Mouse (Mus musculus) cortical plate, adult 2 months (tissue): ENCODE measurements at regions not wholly inside any gene's neighbourhood (a gene's known extent, or its start where the extent isn't known, plus 50 kb on each side); places are given as distances from the start of the nearest gene placed in this dataset.

Source experiments
- CTCF ChIP-seq: fragments of 200-500 bp; IDR thresholded peaks from 2 replicates; pipeline ENCODE4 v1.5.1; 2011; ENCODE audit warnings: mild to moderate bottlenecking, control low read depth, low read length; ENCODE audit not compliant: insufficient read depth; ENCODE audit errors: extremely low read depth
- POLR2A ChIP-seq: fragments of 200-500 bp; IDR thresholded peaks from 2 replicates; pipeline ENCODE4 v1.6.1; 2011; ENCODE audit warnings: mild to moderate bottlenecking, low read length, control low read depth; ENCODE audit not compliant: insufficient read depth; ENCODE audit errors: extremely low read depth

DNA sequence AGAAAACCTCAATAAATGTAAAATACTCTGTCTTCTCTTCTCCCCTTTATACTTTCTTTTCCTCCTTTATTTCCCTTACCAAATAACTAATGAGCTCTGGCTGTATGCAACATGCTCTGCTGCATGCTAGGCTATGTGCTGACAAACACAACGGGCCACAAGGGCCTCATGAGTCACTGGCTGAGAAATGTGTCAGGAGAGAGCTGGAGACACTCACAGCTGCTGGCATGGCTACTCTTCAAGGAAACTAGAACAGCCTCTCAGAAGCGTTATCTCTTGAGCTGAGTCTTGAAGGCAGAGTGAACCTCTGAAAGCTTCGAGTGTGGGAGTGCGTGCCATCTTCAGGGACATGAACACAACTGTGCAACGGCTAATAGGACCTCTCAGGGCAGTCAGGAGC is 205.8 kb upstream of the Zfp462 start:
- TF ChIP-seq POLR2A, result no peak
- no peak for TF ChIP-seq CTCF
